Mouse (Mus musculus) midbrain, embryonic 11.5 days (tissue): Measurements from ENCODE around the gene Got1. TPM values are rescaled to one million over a fixed set of nuclear protein-coding genes. Genes with fewer than 3 reads are reported as not detected.

Experiments used
- ATAC-seq: fragments of 200-750 bp; cut with Nextera tagmentation; 2 replicates; pipeline ENCODE4 v1.8.0; 2017; ENCODE audit warnings: moderate TSS enrichment, moderate library complexity; ENCODE audit not compliant: low FRiP score
- DNase-seq: peaks from one replicate; pipeline ENCODE4 v3.0.0; 2015; ENCODE audit warnings: low spot score; ENCODE audit errors: missing footprints
- H3K27ac ChIP-seq: fragments of 300-500 bp; sonication (generic); 2 replicates; pipeline ENCODE4 v1.5.1; 2014; ENCODE audit warnings: low read depth, low read length
- H3K27me3 ChIP-seq: fragments of 300-500 bp; sonication (generic); 2 replicates; pipeline ENCODE4 v1.6.1; 2014; ENCODE audit warnings: mild to moderate bottlenecking, low read length, moderate library complexity, mixed read lengths; ENCODE audit not compliant: control insufficient read depth, insufficient read depth
- H3K36me3 ChIP-seq: fragments of 300-500 bp; sonication (generic); 2 replicates; pipeline ENCODE4 v1.6.1; 2014; ENCODE audit warnings: mild to moderate bottlenecking, low read length, moderate library complexity, mixed read lengths; ENCODE audit not compliant: control insufficient read depth, insufficient read depth
- H3K4me1 ChIP-seq: fragments of 300-500 bp; sonication (generic); 2 replicates; pipeline ENCODE4 v1.6.1; 2014; ENCODE audit warnings: low read length; ENCODE audit not compliant: control insufficient read depth, insufficient read depth
- H3K4me2 ChIP-seq: fragments of 300-500 bp; sonication (generic); 2 replicates; pipeline ENCODE4 v1.6.1; 2014; ENCODE audit warnings: mild to moderate bottlenecking, moderate library complexity
- H3K4me3 ChIP-seq: fragments of 300-500 bp; sonication (generic); 2 replicates; pipeline ENCODE4 v1.5.1; 2014; ENCODE audit warnings: low read depth, low read length
- H3K9ac ChIP-seq: fragments of 300-500 bp; sonication (generic); 2 replicates; pipeline ENCODE4 v1.6.1; 2014; ENCODE audit warnings: low read length
- H3K9me3 ChIP-seq: fragments of 300-500 bp; sonication (generic); 2 replicates; pipeline ENCODE4 v1.6.1; 2016; ENCODE audit warnings: low read length; ENCODE audit not compliant: control insufficient read depth
- WGBS: fragments of 180-500 bp; shearing (Covaris S2); extraction: QIAGEN DNeasy Blood & Tissue Kit; methylation state at CpG from one replicate; pipeline ENCODE4 v1.1.7; 2014; 5-methylcytosine and 5-hydroxymethylcytosine counted together
- polyA plus RNA-seq: library from polyadenylated mRNA; unstranded; fragments of >200 nt; fragmentation: Nextera tagmentation; extraction: Ambion mirVana; gene quantifications from 2 replicates; pipeline ENCODE4 v1.2.1, GENCODE M21; 2014

Got1 gene
- polyA plus RNA-seq, 1 experiment from 2014 or later, result 46.6 TPM

- DNase-seq (no peak), ATAC-seq (no peak)
- H3K9ac ChIP-seq, result no peak overlapping the region
- 90% methylated on average over 14 of the region's 14 CpGs for WGBS
- no peak overlapping the region for H3K4me2 ChIP-seq
- no peaks in the 10 kb centered on the region; the same call in 1 of the 2 replicates for H3K4me1 ChIP-seq
- no peaks in the 10 kb centered on the region for H3K9me3 ChIP-seq
- no peak overlapping the region for H3K4me3 ChIP-seq
- H3K36me3 ChIP-seq, result no peaks in the 10 kb centered on the region
- H3K27ac ChIP-seq, result no peak overlapping the region
- no peaks in the 10 kb centered on the region for H3K27me3 ChIP-seq
These were observed 58.7 kb downstream of the Got1 start for GRCm38 (mm10) chr19:43465601-43466255.

- H3K4me1 ChIP-seq, result no peaks in the 10 kb centered on the region; the same call in 1 of the 2 replicates
- H3K9ac ChIP-seq, result no peak overlapping the region
- no peaks in the 10 kb centered on the region for H3K9me3 ChIP-seq
- DNase-seq (peak; percentile 26), ATAC-seq (no peak)
- no peaks in the 10 kb centered on the region for H3K27me3 ChIP-seq
- no peak overlapping the region for H3K4me3 ChIP-seq
- no peak overlapping the region for H3K27ac ChIP-seq
- H3K4me2 ChIP-seq, result no peak overlapping the region
- no peaks in the 10 kb centered on the region for H3K36me3 ChIP-seq
- 93% methylated on average over 11 of the region's 11 CpGs for WGBS
These were observed 59.3 kb downstream of the Got1 start for GRCm38 (mm10) chr19:43465076-43465475.

GRCm38 (mm10) chr19:43464294-43464687, 60.1 kb downstream of the Got1 start:
- Histone ChIP-seq H3K9ac (no peak overlapping the region), H3K4me3 (no peak overlapping the region), H3K27me3 (no peaks in the 10 kb centered on the region), H3K4me1 (no peaks in the 10 kb centered on the region; the same call in 1 of the 2 replicates), H3K4me2 (no peak overlapping the region), H3K36me3 (no peaks in the 10 kb centered on the region), H3K9me3 (no peaks in the 10 kb centered on the region), H3K27ac (no peak overlapping the region)
- DNase-seq, result no peak
- WGBS, result 83% methylated on average over 3 of the region's 3 CpGs
- no peak for ATAC-seq

- DNase-seq, result peak; percentile 75
- Histone ChIP-seq H3K4me2 (no peak overlapping the region), H3K36me3 (no peaks in the 10 kb centered on the region), H3K4me1 (no peaks in the 10 kb centered on the region), H3K27me3 (no peaks in the 10 kb centered on the region), H3K27ac (no peak overlapping the region), H3K9ac (no peak overlapping the region), H3K9me3 (no peaks in the 10 kb centered on the region), H3K4me3 (no peak overlapping the region)
- ATAC-seq, result no peak
- WGBS, result 86% methylated on average over 7 of the region's 7 CpGs
These were observed 60.7 kb downstream of the Got1 start for GRCm38 (mm10) chr19:43463546-43464293.

GRCm38 (mm10) chr19:43462141-43462540, 62.3 kb downstream of the Got1 start:
- Histone ChIP-seq H3K27me3 (no peaks in the 10 kb centered on the region), H3K36me3 (no peaks in the 10 kb centered on the region), H3K9me3 (no peaks in the 10 kb centered on the region), H3K4me1 (no peaks in the 10 kb centered on the region), H3K4me2 (no peak overlapping the region), H3K9ac (no peak overlapping the region), H3K4me3 (no peak overlapping the region), H3K27ac (no peak overlapping the region)
- 97% methylated on average over 3 of the region's 3 CpGs for WGBS
- DNase-seq (peak; percentile 6), ATAC-seq (no peak)

- H3K4me3 ChIP-seq, result no peak overlapping the region
- no peaks in the 10 kb centered on the region for H3K4me1 ChIP-seq
- H3K27me3 ChIP-seq, result no peaks in the 10 kb centered on the region
- no peak overlapping the region for H3K27ac ChIP-seq
- no peak overlapping the region for H3K4me2 ChIP-seq
- 90% methylated on average over 12 of the region's 12 CpGs for WGBS
- no peaks in the 10 kb centered on the region for H3K9me3 ChIP-seq
- H3K9ac ChIP-seq, result no peak overlapping the region
- no peak for ATAC-seq
- H3K36me3 ChIP-seq, result no peaks in the 10 kb centered on the region
- peak; percentile 17 for DNase-seq
These were observed 63.9 kb downstream of the Got1 start for GRCm38 (mm10) chr19:43460481-43460880.

- no peak for ATAC-seq
- Histone ChIP-seq H3K9me3 (no peaks in the 10 kb centered on the region), H3K4me3 (no peak overlapping the region), H3K27me3 (no peaks in the 10 kb centered on the region), H3K27ac (no peak overlapping the region), H3K4me2 (no peak overlapping the region), H3K4me1 (no peaks in the 10 kb centered on the region), H3K36me3 (no peaks in the 10 kb centered on the region), H3K9ac (no peak overlapping the region)
- DNase-seq, result no peak
- WGBS, result 77% methylated on average over 4 of the region's 4 CpGs
These were observed 64.5 kb downstream of the Got1 start for GRCm38 (mm10) chr19:43459948-43460347.

GRCm38 (mm10) chr19:43453025-43453424, 71.4 kb downstream of the Got1 start:
- WGBS, result 85% methylated on average over 4 of the region's 4 CpGs
- ATAC-seq, result no peak

GRCm38 (mm10) chr19:43452176-43452575, 72.2 kb downstream of the Got1 start:
- Histone ChIP-seq H3K36me3 (no peaks in the 10 kb centered on the region), H3K4me1 (no peaks in the 10 kb centered on the region), H3K4me3 (no peak overlapping the region), H3K9ac (no peak overlapping the region), H3K4me2 (no peak overlapping the region), H3K27ac (no peak overlapping the region), H3K9me3 (no peaks in the 10 kb centered on the region), H3K27me3 (no peaks in the 10 kb centered on the region)
- ATAC-seq, result no peak
- no peak for DNase-seq
- 88% methylated on average over 5 of the region's 5 CpGs for WGBS

More at GRCm38 (mm10) chr19:43453025-43453424, 71.4 kb downstream of the Got1 start:
- H3K9ac ChIP-seq, result no peak overlapping the region
- no peak overlapping the region for H3K4me2 ChIP-seq
- no peaks in the 10 kb centered on the region for H3K9me3 ChIP-seq
- H3K27me3 ChIP-seq, result no peaks in the 10 kb centered on the region
- no peaks in the 10 kb centered on the region for H3K4me1 ChIP-seq
- peak; percentile 23 for DNase-seq
- H3K4me3 ChIP-seq, result no peak overlapping the region
- no peaks in the 10 kb centered on the region for H3K36me3 ChIP-seq
- no peak overlapping the region for H3K27ac ChIP-seq
